Comparison of ENCODE assay signal across 14 mouse cellular contexts in the genomic region with DNA sequence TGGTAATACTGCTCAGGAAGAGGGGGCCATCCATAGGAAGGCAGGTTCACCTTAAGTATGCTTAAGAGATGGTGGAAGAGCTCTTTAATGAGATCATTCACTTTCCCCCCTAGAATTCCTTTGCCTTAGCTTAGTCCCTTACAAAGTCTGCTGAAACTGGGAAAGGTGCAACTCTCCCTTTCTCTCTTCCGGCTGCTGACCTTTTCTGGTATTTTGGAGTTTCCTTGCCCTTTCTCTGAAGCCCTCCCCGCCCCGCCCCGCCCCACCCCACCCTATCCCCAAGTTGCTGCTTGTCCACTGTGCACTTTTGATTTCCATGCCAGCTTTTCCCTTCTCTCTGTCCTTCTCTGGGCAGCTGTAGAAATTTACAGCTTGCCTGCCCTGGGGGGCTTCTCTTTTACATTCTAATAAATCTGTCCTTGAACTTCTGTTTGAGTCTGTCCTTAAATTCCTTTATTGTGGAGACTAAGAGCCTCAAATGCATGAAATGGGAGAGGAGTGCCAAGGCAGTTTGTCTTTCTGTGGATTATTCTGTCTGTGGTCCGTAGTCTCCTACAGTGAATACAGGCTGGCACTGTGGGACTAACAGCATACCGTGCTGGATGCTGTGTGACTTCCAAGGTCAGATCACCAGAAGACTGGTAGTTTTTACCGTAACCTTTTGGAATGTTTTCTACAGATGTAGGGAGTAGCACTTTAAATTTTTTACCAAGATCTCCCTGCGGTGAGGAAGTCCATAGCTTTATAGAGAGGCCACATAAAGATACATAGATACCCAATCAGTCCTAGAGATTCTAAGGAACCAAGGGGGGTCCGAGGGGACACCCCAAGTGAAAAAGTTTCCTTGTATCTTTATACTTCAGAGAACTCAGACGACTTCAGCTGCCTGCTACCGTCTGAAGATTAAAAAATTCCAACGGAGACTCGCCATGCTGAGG. TPM values are rescaled to one million over a fixed set of nuclear protein-coding genes. Genes with fewer than 3 reads are reported as not detected.
DNase-seq lines count a peak whose midpoint lies in the region; ATAC-seq and TF ChIP-seq lines count a peak whose summit lies in the region.
"Had no signal": no experiment of that assay in that cellular context is flagged by ENCODE, and none has a peak within 500 bp of the region (broad histone marks: within the 10 kb centered on the region; RNA-seq: fewer than 3 reads in every experiment).

No protein-coding gene starts in this region.

- H3K79me2 ChIP-seq in C2C12 (ENCODE audit: control insufficient read depth, insufficient read depth), result no peaks in the 10 kb centered on the region

- H3K79me3 ChIP-seq in C2C12 (ENCODE audit: low read depth), result no peaks in the 10 kb centered on the region

- H3K27ac ChIP-seq in kidney, embryonic 15.5 days, result no peak overlapping the region
- H3K27ac ChIP-seq in limb, embryonic 15.5 days, result no peak overlapping the region
- H3K27ac ChIP-seq: hindbrain, embryonic 13.5 days; left cerebral cortex, adult 2 months; liver, embryonic 15.5 days had no signal

- no peaks in the 10 kb centered on the region for H3K27me3 ChIP-seq in kidney, embryonic 15.5 days
- H3K27me3 ChIP-seq in C2C12 (ENCODE audit: control insufficient read depth, insufficient read depth, insufficient read length), result no peaks in the 10 kb centered on the region
- H3K27me3 ChIP-seq in limb, embryonic 15.5 days, result no peaks in the 10 kb centered on the region
- H3K27me3 ChIP-seq: hindbrain, embryonic 13.5 days; liver, embryonic 15.5 days had no signal

- no peak for TF ChIP-seq CTCF in C2C12 (IDR thresholded peaks at IDR 0.05; ENCODE audit: control insufficient read depth, insufficient read depth, insufficient read length)

- peak; percentile 37; the same call in 1 of the 2 replicates for ATAC-seq in kidney, embryonic 15.5 days (replicated peaks; ENCODE audit: low FRiP score)
- ATAC-seq in limb, embryonic 15.5 days (ENCODE audit: insufficient number of reproducible peaks, low FRiP score, low TSS enrichment, low read depth), result no peak
- ATAC-seq: activated CD4-positive, CD25-positive, alpha-beta regulatory T cell, adult 4 months had no signal

- DNase-seq in kidney, adult 8-10 months, result no peak
- peak; percentile 95 for DNase-seq in R1 (ENCODE audit: low read depth, low spot score)
- DNase-seq in left cerebral cortex, adult 18-20 months (ENCODE audit: low spot score in 2 of 2), result no peak
- no peak for DNase-seq in gastrocnemius, postnatal 10 days
- no peak for DNase-seq in left cerebral cortex, postnatal 14 days (ENCODE audit: low spot score in 2 of 2)
- DNase-seq: kidney, postnatal 10 days had no signal

- no peak overlapping the region for H3K9ac ChIP-seq in kidney, embryonic 15.5 days
- H3K9ac ChIP-seq in limb, embryonic 15.5 days, result no peak overlapping the region
- H3K9ac ChIP-seq: hindbrain, embryonic 13.5 days; liver, embryonic 15.5 days had no signal

- intact Hi-C loops in left cerebral cortex, postnatal 14 days (cut with DNase I), result no loop called here

- 50% methylated on average over 13 of the region's 13 CpGs for WGBS in kidney, embryonic 15.5 days
- 26% methylated on average over 13 of the region's 13 CpGs for WGBS in limb, embryonic 15.5 days

- H3K4me1 ChIP-seq in kidney, embryonic 15.5 days, result peaks cover 3% of the 10 kb centered on the region; the same call in 1 of the 2 replicates
- peaks cover 6% of the 10 kb centered on the region; the same call in 1 of the 2 replicates for H3K4me1 ChIP-seq in limb, embryonic 15.5 days
- H3K4me1 ChIP-seq: hindbrain, embryonic 13.5 days; liver, embryonic 15.5 days had no signal

- peak overlapping the region; percentile 65 for H3ac ChIP-seq in C2C12 (ENCODE audit: control insufficient read depth, insufficient read length, low read depth)

- no peaks in the 10 kb centered on the region for H3K36me3 ChIP-seq in kidney, embryonic 15.5 days
- no peaks in the 10 kb centered on the region for H3K36me3 ChIP-seq in C2C12 (ENCODE audit: control insufficient read depth, insufficient read depth)
- H3K36me3 ChIP-seq in limb, embryonic 15.5 days, result no peaks in the 10 kb centered on the region
- H3K36me3 ChIP-seq: hindbrain, embryonic 13.5 days; liver, embryonic 15.5 days had no signal

- no peak overlapping the region for H3K4me2 ChIP-seq in kidney, embryonic 15.5 days
- peak overlapping the region; percentile 22 for H3K4me2 ChIP-seq in limb, embryonic 15.5 days
- H3K4me2 ChIP-seq: hindbrain, embryonic 13.5 days; liver, embryonic 15.5 days had no signal

- H3K4me3 ChIP-seq in kidney, embryonic 15.5 days (replicated peaks), result no peak overlapping the region
- no peak overlapping the region for H3K4me3 ChIP-seq in C2C12 (ENCODE audit: insufficient read depth, poor library complexity, severe bottlenecking)
- H3K4me3 ChIP-seq in limb, embryonic 15.5 days, result peak overlapping the region; percentile 16
- H3K4me3 ChIP-seq: hindbrain, embryonic 13.5 days; left cerebral cortex, adult 2 months; liver, embryonic 15.5 days had no signal

- H3K9me3 ChIP-seq in kidney, embryonic 15.5 days (replicated peaks), result no peaks in the 10 kb centered on the region
- H3K9me3 ChIP-seq in limb, embryonic 15.5 days, result no peaks in the 10 kb centered on the region
- H3K9me3 ChIP-seq: hindbrain, embryonic 13.5 days; liver, embryonic 15.5 days had no signal

TF ChIP-seq in C2C12, 6 proteins besides CTCF, POLR2A, EP300 and RAD21:
- TF ChIP-seq USF1 (IDR thresholded peaks at IDR 0.05; ENCODE audit: low read depth) (no peak), MYOD1 (IDR thresholded peaks at IDR 0.05; ENCODE audit: control insufficient read depth, insufficient read length, low read depth) (no peak), MAX (IDR thresholded peaks at IDR 0.05) (no peak), CEBPB (IDR thresholded peaks at IDR 0.05; ENCODE audit: low read depth) (no peak), MYOG (IDR thresholded peaks at IDR 0.05; ENCODE audit: control insufficient read depth, extremely low read depth, insufficient read length) (no peak), FOSL1 (IDR thresholded peaks at IDR 0.05; ENCODE audit: insufficient read depth, low read length, poor library complexity, severe bottlenecking) (no peak)

RNA-seq across cellular contexts. Expression of gene Steap2, which starts 13.2 kb away (rescaled TPM):
- polyA plus RNA-seq in kidney, embryonic 15.5 days (2015; fragmentation: Nextera tagmentation; extraction: Ambion mirVana), result 23.5 and 23.9 TPM in 2 replicates
- 20.7 TPM for polyA plus RNA-seq in C2C12 (2012; fragmentation: generic; extraction: Trizol)
- polyA plus RNA-seq in limb, embryonic 15.5 days (2015; fragmentation: Nextera tagmentation; extraction: Ambion mirVana), result 4.2 and 4.6 TPM in 2 replicates
- total RNA-seq in left cerebral cortex, adult 18-20 months (2021), result 10 to 100 TPM in 1 of 2 experiments, 1 to 10 TPM in 1; 8.4 to 10.7 TPM
- 1 to 10 TPM; 1.7 TPM for total RNA-seq in gastrocnemius, postnatal 10 days (2021)
- total RNA-seq in left cerebral cortex, postnatal 14 days (2021), result 10 to 100 TPM in 1 of 2 experiments, 1 to 10 TPM in 1; 8.5 to 11.1 TPM
- total RNA-seq: megakaryocyte-erythroid progenitor cell, adult 5-6 weeks had no signal

RNA-seq across cellular contexts. Expression of gene Steap1, which starts 41.5 kb away (rescaled TPM):
- 13.7 and 15.9 TPM in 2 replicates for polyA plus RNA-seq in kidney, embryonic 15.5 days (2015; fragmentation: Nextera tagmentation; extraction: Ambion mirVana)
- polyA plus RNA-seq in C2C12 (2012; fragmentation: generic; extraction: Trizol), result 58.9 TPM
- polyA plus RNA-seq in limb, embryonic 15.5 days (2015; fragmentation: Nextera tagmentation; extraction: Ambion mirVana), result 5.2 and 5.3 TPM in 2 replicates
- total RNA-seq in left cerebral cortex, adult 18-20 months (2021), result not detected
- under 1 TPM; 0.35 to 0.50 TPM for total RNA-seq in gastrocnemius, postnatal 10 days (2021)
- under 1 TPM; 0.97 to 0.99 TPM for total RNA-seq in left cerebral cortex, postnatal 14 days (2021)
- total RNA-seq: megakaryocyte-erythroid progenitor cell, adult 5-6 weeks had no signal
- polyA plus RNA-seq: activated CD4-positive, CD25-positive, alpha-beta regulatory T cell, adult 4 months had no signal

RNA-seq across cellular contexts. Expression of gene Cfap69, which starts 43.6 kb away (rescaled TPM):
- 3.2 and 3.4 TPM in 2 replicates for polyA plus RNA-seq in kidney, embryonic 15.5 days (2015; fragmentation: Nextera tagmentation; extraction: Ambion mirVana)
- 4.3 TPM for polyA plus RNA-seq in C2C12 (2012; fragmentation: generic; extraction: Trizol)
- polyA plus RNA-seq in limb, embryonic 15.5 days (2015; fragmentation: Nextera tagmentation; extraction: Ambion mirVana), result 1.9 and 2.1 TPM in 2 replicates
- total RNA-seq in left cerebral cortex, adult 18-20 months (2021), result 10 to 100 TPM; 19.7 to 21.8 TPM
- total RNA-seq in gastrocnemius, postnatal 10 days (2021), result under 1 TPM; 0.43 to 0.61 TPM
- total RNA-seq in left cerebral cortex, postnatal 14 days (2021), result 10 to 100 TPM; 21.6 to 23.0 TPM
- total RNA-seq: megakaryocyte-erythroid progenitor cell, adult 5-6 weeks had no signal
- polyA plus RNA-seq: activated CD4-positive, CD25-positive, alpha-beta regulatory T cell, adult 4 months had no signal

Comparison
In these comparisons a context has a peak if more than half of its experiments do, and no peak if none do; other contexts are left out.
1. RNA of gene Cfap69, which starts 43.6 kb away (total RNA-seq): 21.6 to 23.0 TPM in left cerebral cortex, postnatal 14 days and 19.7 to 21.8 TPM in left cerebral cortex, adult 18-20 months; 0.43 to 0.61 TPM in gastrocnemius, postnatal 10 days; every median in the first group is over 10 times any median in the second.